Mouse (Mus musculus): Measurements from ENCODE around the gene Cgn.
A peak's percentile ranks its signal among the peaks of the same experiment; 100 is the strongest.

The Cgn gene

GRCm38 (mm10) chr3:94786367-94786835 lies at the start of gene Cgn:
Gene Cgn (minus strand): TSS chr3:94786492.
- peak; percentile 93 for DNase-seq

GRCm38 (mm10) chr3:94835396-94835795 lies 49.1 kb upstream of the Cgn start:
- DNase-seq = no peak

- no peak for DNase-seq
These were observed 47.1 kb upstream of the Cgn start for GRCm38 (mm10) chr3:94833358-94833757.

GRCm38 (mm10) chr3:94832701-94833100 lies 46.4 kb upstream of the Cgn start:
- no peak for DNase-seq

GRCm38 (mm10) chr3:94832100-94832499 lies 45.8 kb upstream of the Cgn start:
- no peak for DNase-seq

- DNase-seq = no peak
These were observed 37.8 kb upstream of the Cgn start for GRCm38 (mm10) chr3:94824110-94824509.

GRCm38 (mm10) chr3:94822082-94822481 lies 35.8 kb upstream of the Cgn start:
- DNase-seq = no peak

GRCm38 (mm10) chr3:94821008-94821638 lies 34.8 kb upstream of the Cgn start:
- peak; percentile 57 to 68 for DNase-seq

GRCm38 (mm10) chr3:94819452-94820425 lies 33.4 kb upstream of the Cgn start:
- no peak for DNase-seq

GRCm38 (mm10) chr3:94817731-94818130 lies 31.4 kb upstream of the Cgn start:
- no peak for DNase-seq

GRCm38 (mm10) chr3:94815603-94816002 lies 29.3 kb upstream of the Cgn start:
- no peak for DNase-seq

GRCm38 (mm10) chr3:94814663-94815062 lies 28.4 kb upstream of the Cgn start:
- no peak for DNase-seq

- DNase-seq = no peak
These were observed 27.8 kb upstream of the Cgn start for GRCm38 (mm10) chr3:94814063-94814462.

GRCm38 (mm10) chr3:94813651-94814050 lies 27.4 kb upstream of the Cgn start:
- no peak for DNase-seq

GRCm38 (mm10) chr3:94811628-94812027 lies 25.3 kb upstream of the Cgn start:
- DNase-seq = peak in 1 of 2 experiments; percentile 49

GRCm38 (mm10) chr3:94808296-94808695 lies 22.0 kb upstream of the Cgn start:
- no peak for DNase-seq

GRCm38 (mm10) chr3:94804976-94805375 lies 18.7 kb upstream of the Cgn start:
- no peak for DNase-seq

GRCm38 (mm10) chr3:94804146-94804545 lies 17.9 kb upstream of the Cgn start:
- DNase-seq = no peak

GRCm38 (mm10) chr3:94796181-94796580 lies 9.9 kb upstream of the Cgn start:
- DNase-seq = no peak

- DNase-seq = no peak
These were observed 9.4 kb upstream of the Cgn start for GRCm38 (mm10) chr3:94795596-94796140.

GRCm38 (mm10) chr3:94794359-94794758 lies 8.1 kb upstream of the Cgn start:
- no peak for DNase-seq

GRCm38 (mm10) chr3:94793672-94794071 lies 7.4 kb upstream of the Cgn start:
- DNase-seq = no peak

- DNase-seq = no peak
These were observed 6.0 kb upstream of the Cgn start for GRCm38 (mm10) chr3:94792258-94792657.

GRCm38 (mm10) chr3:94789516-94789915 lies 3.2 kb upstream of the Cgn start:
- DNase-seq = peak in 1 of 2 experiments; percentile 40
